Mouse (Mus musculus) lung, postnatal 0 days (tissue): ENCODE measurements around the gene Nfic.

Experiments used
- CTCF ChIP-seq: IDR thresholded peaks from 2 replicates; pipeline ENCODE4 v1.5.1; 2016; ENCODE audit warnings: antibody characterized with exemption, mild to moderate bottlenecking
- EP300 ChIP-seq: IDR thresholded peaks from 2 replicates; pipeline ENCODE4 v1.6.1; 2016; ENCODE audit warnings: antibody characterized with exemption, mild to moderate bottlenecking, control low read depth

DNA sequence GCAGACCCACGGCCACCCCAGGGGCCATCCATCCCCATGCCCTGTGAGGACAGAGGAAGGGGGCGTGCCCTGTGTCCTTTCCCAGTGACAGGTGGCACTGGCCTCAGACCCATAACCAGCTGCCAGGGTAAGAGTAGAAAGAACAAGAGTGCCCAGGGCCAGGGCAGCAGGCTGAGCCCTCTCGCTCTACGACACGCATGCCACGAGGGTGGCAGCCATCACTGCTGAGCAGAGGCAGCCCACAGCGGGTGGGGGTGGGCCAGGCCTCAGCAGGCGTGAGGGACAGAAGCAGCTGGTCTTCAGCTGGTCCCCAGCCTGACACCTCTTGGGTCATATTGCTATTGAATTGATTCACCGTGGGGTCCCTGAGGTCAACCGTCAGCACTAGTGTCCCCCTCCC is 31.1 kb upstream of the Nfic start:
- TF ChIP-seq EP300 (no peak), CTCF (no peak)
